Mouse (Mus musculus) hindbrain, embryonic 16.5 days (tissue): Measurements from ENCODE around the gene Cdh23. TPM values are rescaled to one million over a fixed set of nuclear protein-coding genes. Genes with fewer than 3 reads are reported as not detected.
A peak's percentile ranks its signal among the peaks of the same experiment; 100 is the strongest.

ENCODE experiments used
- ATAC-seq: fragments of 200-750 bp; cut with Nextera tagmentation; 2 replicates; pipeline ENCODE4 v1.8.0; 2017; ENCODE audit warnings: moderate TSS enrichment, moderate library complexity
- H3K27ac ChIP-seq: fragments of 300-500 bp; sonication (generic); 2 replicates; pipeline ENCODE4 v1.5.1; 2014; ENCODE audit warnings: low read depth, mild to moderate bottlenecking, control low read depth, low read length, moderate library complexity
- H3K27me3 ChIP-seq: fragments of 300-500 bp; sonication (generic); replicated peaks from 2 replicates; pipeline ENCODE4 v1.6.1; 2014; ENCODE audit warnings: low read length; ENCODE audit not compliant: control insufficient read depth, insufficient read depth
- H3K36me3 ChIP-seq: fragments of 300-500 bp; sonication (generic); 2 replicates; pipeline ENCODE4 v1.6.1; 2014; ENCODE audit warnings: mild to moderate bottlenecking, low read length, moderate library complexity, mixed read lengths; ENCODE audit not compliant: control insufficient read depth, insufficient read depth
- H3K4me1 ChIP-seq: fragments of 300-500 bp; sonication (generic); 2 replicates; pipeline ENCODE4 v1.6.1; 2014; ENCODE audit warnings: low read depth, low read length; ENCODE audit not compliant: control insufficient read depth, insufficient read depth
- H3K4me2 ChIP-seq: fragments of 300-500 bp; sonication (generic); 2 replicates; pipeline ENCODE4 v1.6.1; 2014; ENCODE audit warnings: mild to moderate bottlenecking, low read length, control low read depth, moderate library complexity
- H3K4me3 ChIP-seq: fragments of 300-500 bp; sonication (generic); 2 replicates; pipeline ENCODE4 v1.5.1; 2014; ENCODE audit warnings: mild to moderate bottlenecking, low read length, control low read depth, moderate library complexity
- H3K9ac ChIP-seq: fragments of 300-500 bp; sonication (generic); 2 replicates; pipeline ENCODE4 v1.6.1; 2014; ENCODE audit warnings: low read depth, mild to moderate bottlenecking, control low read depth, low read length, moderate library complexity
- H3K9me3 ChIP-seq: fragments of 300-500 bp; sonication (generic); 2 replicates; pipeline ENCODE4 v1.6.1; 2014; ENCODE audit warnings: mild to moderate bottlenecking, low read length, moderate library complexity; ENCODE audit not compliant: control insufficient read depth
- whole genome bisulfite sequencing: fragments of 180-500 bp; shearing (Covaris S2); extraction: QIAGEN DNeasy Blood & Tissue Kit; methylation state at CpG from one replicate; pipeline ENCODE4 v1.1.7; 2014; 5-methylcytosine and 5-hydroxymethylcytosine counted together
- polyA plus RNA-seq: library from polyadenylated mRNA; unstranded; fragments of >200 nt; fragmentation: Nextera tagmentation; extraction: Ambion mirVana; gene quantifications from 2 replicates; pipeline ENCODE4 v1.2.1, GENCODE M21; 2015

Cdh23 gene
- polyA plus RNA-seq, 1 experiment from 2014 or later, result 6.1 TPM

GRCm38 (mm10) chr10:60564136-60564535 lies 132.2 kb downstream of the Cdh23 start:
- H3K36me3 ChIP-seq, result no peaks in the 10 kb centered on the region
- H3K9me3 ChIP-seq, result no peaks in the 10 kb centered on the region
- no peak overlapping the region for H3K4me2 ChIP-seq
- H3K9ac ChIP-seq, result no peak overlapping the region
- ATAC-seq, result peak; percentile 56; the same call in 1 of the 2 replicates
- H3K4me3 ChIP-seq, result no peak overlapping the region
- no peak overlapping the region for H3K27ac ChIP-seq
- 72% methylated on average over 6 of the region's 6 CpGs for WGBS
- peaks cover 6% of the 10 kb centered on the region; the same call in 1 of the 2 replicates for H3K27me3 ChIP-seq
- H3K4me1 ChIP-seq, result peaks cover 8% of the 10 kb centered on the region

DNA sequence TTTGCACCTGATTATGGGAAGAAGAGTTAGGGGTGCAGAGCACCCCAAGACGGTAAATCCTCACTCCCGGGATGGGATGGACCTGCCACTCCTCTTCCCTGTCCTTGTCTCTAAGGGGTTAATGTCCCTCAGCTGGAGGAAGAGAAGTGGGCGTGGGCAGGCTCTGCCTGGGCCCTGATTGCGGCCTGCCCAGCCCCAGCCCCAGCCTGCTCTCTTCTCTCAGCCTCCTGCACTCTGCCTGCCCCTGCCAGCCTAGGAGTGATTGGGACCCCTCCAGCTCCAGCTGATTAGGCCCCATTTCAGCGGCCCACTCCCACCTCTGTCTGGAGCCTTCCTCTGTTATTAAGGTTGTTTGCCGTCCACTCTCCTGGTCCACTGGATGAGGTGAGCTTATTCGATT lies 133.3 kb downstream of the Cdh23 start:
- H3K4me2 ChIP-seq, result no peak overlapping the region
- H3K27ac ChIP-seq, result no peak overlapping the region
- peaks cover 13% of the 10 kb centered on the region for H3K4me1 ChIP-seq
- ATAC-seq, result no peak
- no peaks in the 10 kb centered on the region for H3K36me3 ChIP-seq
- no peak overlapping the region for H3K4me3 ChIP-seq
- H3K9me3 ChIP-seq, result no peaks in the 10 kb centered on the region
- WGBS, result 30% methylated on average over 7 of the region's 7 CpGs
- H3K9ac ChIP-seq, result no peak overlapping the region
- peaks cover 6% of the 10 kb centered on the region; the same call in 1 of the 2 replicates for H3K27me3 ChIP-seq

- Histone ChIP-seq H3K4me1 (peaks cover 5% of the 10 kb centered on the region), H3K4me2 (no peak overlapping the region), H3K4me3 (no peak overlapping the region), H3K27me3 (peaks cover 4% of the 10 kb centered on the region; the same call in 1 of the 2 replicates), H3K36me3 (no peaks in the 10 kb centered on the region), H3K9ac (no peak overlapping the region), H3K27ac (no peak overlapping the region), H3K9me3 (no peaks in the 10 kb centered on the region)
- peak; percentile 63; the same call in 1 of the 2 replicates for ATAC-seq
- WGBS, result 15% methylated on average over 9 of the region's 9 CpGs
Measured at GRCm38 (mm10) chr10:60558491-60558927, 137.8 kb downstream of the Cdh23 start.

GRCm38 (mm10) chr10:60552951-60553635 lies 143.2 kb downstream of the Cdh23 start:
- Histone ChIP-seq H3K4me3 (no peak overlapping the region), H3K27ac (no peak overlapping the region), H3K27me3 (no peaks in the 10 kb centered on the region), H3K36me3 (no peaks in the 10 kb centered on the region), H3K9ac (no peak overlapping the region), H3K4me1 (no peaks in the 10 kb centered on the region), H3K4me2 (no peak overlapping the region), H3K9me3 (no peaks in the 10 kb centered on the region)
- no peak for ATAC-seq
- WGBS, result 31% methylated on average over 3 of the region's 4 CpGs

DNA sequence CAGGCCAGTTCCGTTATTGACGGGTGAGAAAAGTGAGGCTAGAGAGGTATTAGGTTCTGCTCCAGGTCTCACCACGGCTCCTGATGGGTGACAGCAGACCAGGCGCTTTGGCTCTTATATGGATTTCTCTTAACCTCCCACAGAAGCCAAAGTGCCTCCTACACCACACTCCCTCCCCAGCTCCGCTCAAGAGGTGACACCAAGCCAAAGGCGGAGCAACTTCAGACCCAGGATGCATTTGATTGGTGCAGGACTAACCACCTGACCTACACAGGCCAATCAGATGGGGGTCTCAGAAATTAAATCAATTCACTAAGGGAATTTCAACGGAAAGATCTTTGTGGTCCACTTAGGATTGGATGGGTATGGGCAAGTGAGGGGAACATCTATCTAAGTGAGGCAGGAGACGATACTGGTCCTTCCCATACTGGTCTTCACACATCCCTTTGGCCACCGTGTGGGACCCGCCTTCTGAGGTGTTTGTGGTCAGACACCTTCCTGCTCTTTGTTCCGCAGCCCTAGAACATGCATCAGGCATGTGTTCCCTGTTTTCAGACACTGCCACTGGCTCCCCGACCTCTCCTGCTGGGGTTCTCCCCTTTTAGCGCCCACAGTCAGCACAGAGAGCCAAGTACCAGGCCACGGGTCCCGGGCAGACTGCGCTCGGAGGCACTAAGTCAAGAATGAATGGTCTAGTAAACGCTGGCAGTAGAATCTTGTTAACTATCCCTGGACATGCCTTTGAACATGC lies 157.0 kb downstream of the Cdh23 start:
- no peaks in the 10 kb centered on the region for H3K9me3 ChIP-seq
- no peaks in the 10 kb centered on the region for H3K27me3 ChIP-seq
- H3K27ac ChIP-seq, result no peak overlapping the region
- no peak overlapping the region for H3K4me2 ChIP-seq
- WGBS, result 86% methylated on average over 18 of the region's 18 CpGs
- no peak overlapping the region for H3K4me3 ChIP-seq
- no peaks in the 10 kb centered on the region for H3K36me3 ChIP-seq
- no peaks in the 10 kb centered on the region for H3K4me1 ChIP-seq
- H3K9ac ChIP-seq, result no peak overlapping the region
- ATAC-seq, result no peak

DNA sequence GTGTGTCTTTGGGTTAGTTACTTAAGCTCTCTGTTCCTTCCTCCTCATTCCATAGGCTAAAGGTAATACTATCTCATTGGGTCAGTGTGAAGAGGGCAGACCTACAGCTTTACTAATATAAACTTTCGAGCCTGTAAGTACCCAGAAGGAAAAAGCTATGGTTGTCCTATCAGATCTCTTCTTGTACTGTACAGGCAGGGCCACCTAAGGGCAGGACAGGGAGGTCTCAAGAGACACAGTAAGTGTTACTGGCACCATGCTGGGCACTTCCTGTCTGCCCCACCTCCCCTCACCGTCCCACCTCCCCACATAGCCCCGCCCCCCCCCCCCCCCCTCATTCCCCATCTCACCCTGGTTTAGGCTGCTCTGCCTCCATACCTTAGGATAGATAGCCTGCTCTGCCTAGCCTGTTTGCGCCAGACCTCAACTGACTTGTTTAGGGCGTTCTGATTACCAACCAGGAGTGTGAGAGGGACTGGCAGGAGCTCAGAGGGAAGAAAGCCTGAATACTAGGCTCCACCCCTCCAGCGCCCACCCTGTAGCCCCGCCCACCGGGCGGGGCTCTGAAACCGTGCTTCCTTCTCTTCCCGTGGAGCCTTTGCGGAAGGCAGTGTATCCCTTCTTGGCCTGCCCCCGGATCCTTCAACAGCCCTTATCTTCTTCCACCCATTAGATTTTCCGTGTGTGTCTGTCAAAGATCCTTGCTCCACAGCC lies 160.0 kb downstream of the Cdh23 start:
- Histone ChIP-seq H3K4me3 (no peak overlapping the region), H3K27me3 (0 out of 2 replicates have a peak, but pooled peaks cover 3% of the 10 kb centered on the region), H3K36me3 (no peaks in the 10 kb centered on the region), H3K27ac (no peak overlapping the region), H3K4me2 (0 out of 2 replicates have a peak overlapping the region, but pooled peaks have one; percentile 17), H3K9ac (no peak overlapping the region), H3K9me3 (no peaks in the 10 kb centered on the region), H3K4me1 (no peaks in the 10 kb centered on the region)
- ATAC-seq, result no peak
- WGBS, result 21% methylated on average over 13 of the region's 14 CpGs

DNA sequence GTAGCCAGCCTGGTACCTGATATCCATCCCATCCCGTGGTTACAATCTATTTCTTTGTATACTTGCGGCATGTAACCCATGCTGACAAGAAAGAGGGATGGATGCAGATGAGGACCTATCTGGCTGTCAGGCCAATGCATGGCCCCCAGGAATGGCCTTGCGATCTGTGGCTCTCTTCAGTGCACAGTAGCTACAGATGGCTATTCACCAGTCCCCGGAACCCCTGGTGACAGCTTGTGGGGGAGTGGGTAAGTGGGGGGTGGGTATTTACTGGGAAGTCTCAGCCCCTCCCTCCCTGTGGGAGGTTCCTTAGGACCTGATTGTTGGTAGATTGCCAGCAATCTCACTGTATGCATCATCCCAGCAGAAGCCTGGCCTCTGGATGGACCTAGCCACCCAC lies 163.8 kb downstream of the Cdh23 start:
- no peak overlapping the region for H3K4me2 ChIP-seq
- 71% methylated on average over 4 of the region's 4 CpGs for WGBS
- ATAC-seq, result no peak
- no peaks in the 10 kb centered on the region for H3K4me1 ChIP-seq
- H3K9ac ChIP-seq, result no peak overlapping the region
- H3K27me3 ChIP-seq, result 0 out of 2 replicates have a peak, but pooled peaks cover 3% of the 10 kb centered on the region
- H3K36me3 ChIP-seq, result no peaks in the 10 kb centered on the region
- no peak overlapping the region for H3K4me3 ChIP-seq
- no peak overlapping the region for H3K27ac ChIP-seq
- H3K9me3 ChIP-seq, result no peaks in the 10 kb centered on the region

- Histone ChIP-seq H3K4me1 (no peaks in the 10 kb centered on the region), H3K9ac (no peak overlapping the region), H3K27me3 (0 out of 2 replicates have a peak, but pooled peaks cover 3% of the 10 kb centered on the region), H3K4me3 (no peak overlapping the region), H3K4me2 (no peak overlapping the region), H3K9me3 (no peaks in the 10 kb centered on the region), H3K36me3 (no peaks in the 10 kb centered on the region), H3K27ac (no peak overlapping the region)
- no peak for ATAC-seq
- 24% methylated on average over 2 of the region's 2 CpGs for WGBS
Measured at GRCm38 (mm10) chr10:60531349-60531748, 164.9 kb downstream of the Cdh23 start.

GRCm38 (mm10) chr10:60530633-60531032 lies 165.7 kb downstream of the Cdh23 start:
- WGBS, result 79% methylated on average over 10 of the region's 10 CpGs
- Histone ChIP-seq H3K4me3 (no peak overlapping the region), H3K27ac (no peak overlapping the region), H3K9ac (no peak overlapping the region), H3K9me3 (no peaks in the 10 kb centered on the region), H3K27me3 (0 out of 2 replicates have a peak, but pooled peaks cover 3% of the 10 kb centered on the region), H3K36me3 (no peaks in the 10 kb centered on the region), H3K4me1 (no peaks in the 10 kb centered on the region), H3K4me2 (no peak overlapping the region)
- no peak for ATAC-seq
